Mouse (Mus musculus) right cerebral cortex, postnatal 25 days (tissue): Measurements from ENCODE around the gene Cggbp1.

Source experiments
- DNase-seq: peaks from one replicate; pipeline ENCODE4 v3.0.0; 2022

The Cggbp1 gene

GRCm38 (mm10) chr16:64873416-64874305 lies 21.9 kb downstream of the Cggbp1 start:
- DNase-seq: peak; percentile 39

- no peak for DNase-seq
Observed at GRCm38 (mm10) chr16:64875384-64875783, 23.6 kb downstream of the Cggbp1 start.

- no peak for DNase-seq
Observed at GRCm38 (mm10) chr16:64875822-64876221, 24.0 kb downstream of the Cggbp1 start.

GRCm38 (mm10) chr16:64876631-64877265 lies 25.0 kb downstream of the Cggbp1 start:
- DNase-seq: no peak

GRCm38 (mm10) chr16:64877314-64877713 lies 25.5 kb downstream of the Cggbp1 start:
- no peak for DNase-seq

- DNase-seq: no peak
Observed at GRCm38 (mm10) chr16:64878611-64879132, 26.9 kb downstream of the Cggbp1 start.

GRCm38 (mm10) chr16:64879735-64880134 lies 27.9 kb downstream of the Cggbp1 start:
- DNase-seq: no peak

GRCm38 (mm10) chr16:64880986-64881385 lies 29.2 kb downstream of the Cggbp1 start:
- DNase-seq: no peak

GRCm38 (mm10) chr16:64881442-64881841 lies 29.6 kb downstream of the Cggbp1 start:
- DNase-seq: no peak

- no peak for DNase-seq
Observed at GRCm38 (mm10) chr16:64883896-64884295, 32.1 kb downstream of the Cggbp1 start.

GRCm38 (mm10) chr16:64884420-64884838 lies 32.6 kb downstream of the Cggbp1 start:
- no peak for DNase-seq

GRCm38 (mm10) chr16:64885142-64885541 lies 33.3 kb downstream of the Cggbp1 start:
- no peak for DNase-seq

GRCm38 (mm10) chr16:64885547-64885946 lies 33.8 kb downstream of the Cggbp1 start:
- DNase-seq: no peak

- no peak for DNase-seq
Observed at GRCm38 (mm10) chr16:64889496-64889895, 37.7 kb downstream of the Cggbp1 start.

GRCm38 (mm10) chr16:64899084-64899483 lies 47.3 kb downstream of the Cggbp1 start:
- DNase-seq: no peak

GRCm38 (mm10) chr16:64903328-64903727 lies 51.5 kb downstream of the Cggbp1 start:
- DNase-seq: no peak

- DNase-seq: no peak
Observed at GRCm38 (mm10) chr16:64907112-64907511, 55.3 kb downstream of the Cggbp1 start.

GRCm38 (mm10) chr16:64908747-64909146 lies 57.0 kb downstream of the Cggbp1 start:
- no peak for DNase-seq
